Mouse (Mus musculus): Measurements from ENCODE around the gene Cacna2d1. TPM values are rescaled to one million over a fixed set of nuclear protein-coding genes. Genes with fewer than 3 reads are reported as not detected.
A peak's percentile ranks its signal among the peaks of the same experiment; 100 is the strongest.

Cacna2d1 gene
- polyA plus RNA-seq, 1 experiment from 2014 or later: 41.3 TPM

DNA sequence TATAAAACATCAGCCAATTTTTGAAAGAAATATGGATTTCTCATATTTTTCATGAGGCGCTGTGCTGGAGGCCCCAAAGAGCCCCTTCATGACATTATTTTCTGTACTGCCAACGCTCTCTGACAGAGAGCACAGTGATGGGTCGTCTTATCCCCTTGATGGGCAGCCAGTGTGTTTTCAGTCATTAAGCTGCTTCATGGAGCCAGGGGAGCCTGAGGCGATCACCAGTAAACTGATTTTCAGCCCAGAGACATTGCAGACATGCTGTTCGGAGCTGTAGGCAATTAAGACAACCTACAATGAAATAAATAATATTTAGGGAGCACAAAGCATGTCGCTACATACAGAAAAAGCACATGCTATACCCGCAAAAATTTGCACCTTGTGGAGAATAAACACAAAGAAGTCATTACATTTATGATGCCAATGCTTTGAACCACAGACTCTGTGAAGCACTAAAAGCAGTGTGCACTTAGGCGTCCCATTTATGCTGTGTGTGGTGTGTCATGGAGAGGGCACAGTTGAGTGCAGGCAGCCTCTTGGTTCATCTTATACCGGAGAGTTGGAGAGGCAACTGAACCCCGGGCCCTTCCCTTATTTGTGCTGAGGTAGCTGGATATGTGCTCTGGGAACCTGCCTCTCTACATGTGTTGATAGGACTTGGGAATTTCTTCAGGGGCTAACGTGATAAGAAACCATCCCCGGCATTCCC lies 57.1 kb downstream of the Cacna2d1 start:
- ATAC-seq (ENCODE audit: low FRiP score): peak; percentile 63
- H3K9me3 ChIP-seq (replicated peaks): no peaks in the 10 kb centered on the region
- no peaks in the 10 kb centered on the region for H3K36me3 ChIP-seq
- peaks cover 44% of the 10 kb centered on the region for H3K27me3 ChIP-seq
- peak overlapping the region; percentile 87 for H3K27ac ChIP-seq
- H3K4me3 ChIP-seq: no peak overlapping the region
- no peak overlapping the region for H3K4me2 ChIP-seq (replicated peaks)
- no peak overlapping the region for H3K9ac ChIP-seq
- 54% methylated on average over 12 of the region's 12 CpGs for WGBS
- peaks cover 16% of the 10 kb centered on the region for H3K4me1 ChIP-seq

DNA sequence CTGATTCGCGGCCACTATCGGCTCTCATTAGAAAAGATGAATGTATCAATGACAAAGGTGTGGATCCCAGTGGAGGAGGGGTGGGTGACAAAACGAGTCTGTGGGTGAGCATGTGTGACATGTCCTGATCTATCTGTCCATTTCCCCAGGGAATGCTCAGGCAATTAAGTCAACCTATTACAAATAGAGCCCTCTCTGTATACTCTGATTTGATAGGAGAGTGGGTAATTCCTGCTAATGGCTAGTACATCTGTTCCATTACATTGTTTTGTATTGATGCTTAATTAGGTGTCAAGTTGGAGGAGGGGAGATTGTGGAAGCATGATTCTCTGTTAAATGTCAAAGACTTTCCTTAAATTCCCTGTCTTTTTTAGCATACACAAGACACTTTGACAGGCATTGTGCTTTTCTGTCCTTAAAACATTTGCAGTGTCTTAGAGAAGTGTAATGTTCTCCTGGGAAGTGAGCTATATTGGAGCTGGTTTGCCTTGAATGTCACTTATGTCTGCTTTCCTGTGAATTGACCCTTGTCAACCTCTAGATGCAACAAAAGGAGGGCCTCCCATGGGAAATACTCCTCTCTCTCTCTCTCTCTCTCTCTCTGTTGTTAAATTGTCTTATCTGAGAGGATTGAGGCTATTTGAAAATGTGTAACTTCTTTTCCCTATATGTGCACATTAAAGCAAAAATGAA lies 58.9 kb downstream of the Cacna2d1 start:
- Histone ChIP-seq H3K27ac (peak overlapping the region; percentile 60), H3K27me3 (peaks cover 50% of the 10 kb centered on the region), H3K4me2 (replicated peaks) (no peak overlapping the region), H3K9me3 (replicated peaks) (no peaks in the 10 kb centered on the region), H3K36me3 (no peaks in the 10 kb centered on the region), H3K4me3 (no peak overlapping the region), H3K9ac (no peak overlapping the region), H3K4me1 (peaks cover 16% of the 10 kb centered on the region)
- ATAC-seq (ENCODE audit: low FRiP score): peak; percentile 94
- 41% methylated on average over 4 of the region's 4 CpGs for WGBS

DNA sequence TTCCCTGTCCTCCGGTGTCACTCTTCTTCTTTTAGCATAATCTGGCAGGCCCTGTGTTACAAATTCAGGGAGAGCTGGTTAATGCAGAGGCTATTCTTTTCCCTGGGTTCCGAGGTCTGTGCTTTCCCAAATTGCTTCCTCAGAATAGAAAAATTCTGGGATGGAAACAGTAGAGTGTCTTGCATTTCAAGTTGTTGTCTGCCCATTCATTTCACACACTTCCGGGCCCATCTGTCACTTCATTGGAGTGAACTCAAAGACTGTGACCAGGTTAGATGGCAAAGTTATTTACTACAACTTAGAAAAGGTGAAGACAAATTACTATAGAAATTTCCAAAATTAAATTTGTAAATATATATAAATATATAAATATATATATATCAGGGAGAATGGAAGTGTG lies 62.7 kb downstream of the Cacna2d1 start:
- ATAC-seq (ENCODE audit: low FRiP score): no peak
- Histone ChIP-seq H3K4me3 (no peak overlapping the region), H3K27me3 (peaks cover 43% of the 10 kb centered on the region), H3K9me3 (replicated peaks) (no peaks in the 10 kb centered on the region), H3K27ac (no peak overlapping the region), H3K4me2 (replicated peaks) (no peak overlapping the region), H3K4me1 (peaks cover 5% of the 10 kb centered on the region; the same call in 1 of the 2 replicates), H3K9ac (no peak overlapping the region), H3K36me3 (no peaks in the 10 kb centered on the region)
- 84% methylated on average over 3 of the region's 3 CpGs for WGBS

DNA sequence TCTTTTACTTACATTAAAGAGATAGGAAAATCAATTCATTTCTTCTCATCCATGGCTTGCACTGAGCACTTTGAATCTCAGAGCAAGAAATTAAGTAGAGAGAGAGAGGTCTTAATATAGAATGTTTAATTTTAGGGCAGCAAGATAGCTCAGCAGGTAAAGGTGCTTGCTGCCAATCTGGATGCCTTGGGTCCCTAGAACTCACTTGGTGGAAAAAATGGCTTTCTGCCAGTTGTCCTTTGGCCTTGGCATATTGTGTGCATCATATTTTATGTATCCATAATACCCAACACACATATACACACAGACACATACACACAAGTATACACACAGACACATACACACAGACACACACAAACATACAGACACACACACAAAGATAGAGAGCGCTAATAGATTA lies 63.3 kb downstream of the Cacna2d1 start:
- H3K9me3 ChIP-seq (replicated peaks): no peaks in the 10 kb centered on the region
- ATAC-seq (ENCODE audit: low FRiP score): no peak
- peaks cover 43% of the 10 kb centered on the region for H3K27me3 ChIP-seq
- WGBS: 98% methylated on average over 1 of the region's 1 CpGs
- peaks cover 11% of the 10 kb centered on the region for H3K4me1 ChIP-seq
- no peak overlapping the region for H3K9ac ChIP-seq
- H3K27ac ChIP-seq: no peak overlapping the region
- H3K4me2 ChIP-seq (replicated peaks): no peak overlapping the region
- no peaks in the 10 kb centered on the region for H3K36me3 ChIP-seq
- no peak overlapping the region for H3K4me3 ChIP-seq

DNA sequence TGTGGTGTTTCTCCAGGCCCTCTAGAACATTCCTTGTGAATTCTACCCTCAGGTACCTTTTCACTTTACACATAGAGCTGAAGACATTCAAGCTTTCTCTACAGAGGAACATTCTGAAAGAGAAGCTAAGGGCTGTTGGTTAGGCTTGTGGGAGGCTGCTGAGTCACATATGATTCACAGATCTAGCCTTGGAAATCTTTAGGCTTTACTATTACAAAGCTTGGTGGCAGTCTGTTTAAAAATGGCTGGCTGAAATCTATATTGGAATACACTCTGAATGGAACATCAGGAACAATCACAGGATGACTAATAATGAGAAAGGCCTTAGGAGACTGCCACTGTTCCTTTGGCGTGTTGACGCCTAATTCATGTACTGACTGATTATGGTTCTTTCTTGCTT lies 66.4 kb downstream of the Cacna2d1 start:
- no peak overlapping the region for H3K9ac ChIP-seq
- no peaks in the 10 kb centered on the region for H3K36me3 ChIP-seq
- 60% methylated on average over 2 of the region's 2 CpGs for WGBS
- peak overlapping the region; percentile 52; the same call in 1 of the 2 replicates for H3K27ac ChIP-seq
- no peak overlapping the region for H3K4me3 ChIP-seq
- peaks cover 35% of the 10 kb centered on the region for H3K27me3 ChIP-seq
- H3K4me1 ChIP-seq: peaks cover 23% of the 10 kb centered on the region
- ATAC-seq (ENCODE audit: low FRiP score): no peak
- H3K9me3 ChIP-seq (replicated peaks): no peaks in the 10 kb centered on the region
- no peak overlapping the region for H3K4me2 ChIP-seq (replicated peaks)

DNA sequence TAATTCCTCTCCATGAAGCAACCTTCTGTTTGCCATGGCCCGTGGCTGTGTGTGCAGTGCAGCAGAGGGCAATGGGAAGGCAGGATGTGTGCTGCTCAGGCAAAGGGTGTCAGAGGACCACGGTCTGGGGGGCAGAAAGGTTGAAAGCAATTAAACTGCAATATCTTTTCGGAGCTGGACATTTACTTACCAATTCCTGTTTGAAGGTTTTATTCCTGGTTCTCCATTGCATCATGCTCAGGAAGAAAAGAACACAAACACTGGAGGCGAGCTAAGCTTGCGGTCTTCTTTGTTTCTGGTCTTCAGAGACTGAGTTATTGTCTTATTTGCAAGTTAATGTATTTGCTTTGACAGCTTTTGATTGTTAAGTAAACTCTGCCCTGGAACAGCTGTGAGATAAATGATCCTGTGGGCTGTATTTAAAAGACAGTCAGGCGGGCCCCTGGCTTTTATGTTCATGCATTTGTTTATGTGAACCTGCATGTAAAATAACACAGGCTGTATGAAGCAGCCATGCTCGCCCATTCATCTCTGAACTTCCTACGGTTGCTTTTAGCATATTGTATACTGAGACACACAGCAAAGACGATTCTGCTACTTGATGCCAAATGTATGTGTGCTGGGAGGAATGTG lies 68.1 kb downstream of the Cacna2d1 start:
- H3K4me2 ChIP-seq (replicated peaks): peak overlapping the region; percentile 25
- no peak overlapping the region for H3K4me3 ChIP-seq
- ATAC-seq (ENCODE audit: low FRiP score): peak; percentile 83
- 11% methylated on average over 9 of the region's 9 CpGs for WGBS
- H3K27me3 ChIP-seq: peaks cover 34% of the 10 kb centered on the region
- no peak overlapping the region for H3K9ac ChIP-seq
- peak overlapping the region; percentile 82 for H3K27ac ChIP-seq
- H3K4me1 ChIP-seq: peaks cover 23% of the 10 kb centered on the region
- no peaks in the 10 kb centered on the region for H3K36me3 ChIP-seq
- H3K9me3 ChIP-seq (replicated peaks): no peaks in the 10 kb centered on the region

DNA sequence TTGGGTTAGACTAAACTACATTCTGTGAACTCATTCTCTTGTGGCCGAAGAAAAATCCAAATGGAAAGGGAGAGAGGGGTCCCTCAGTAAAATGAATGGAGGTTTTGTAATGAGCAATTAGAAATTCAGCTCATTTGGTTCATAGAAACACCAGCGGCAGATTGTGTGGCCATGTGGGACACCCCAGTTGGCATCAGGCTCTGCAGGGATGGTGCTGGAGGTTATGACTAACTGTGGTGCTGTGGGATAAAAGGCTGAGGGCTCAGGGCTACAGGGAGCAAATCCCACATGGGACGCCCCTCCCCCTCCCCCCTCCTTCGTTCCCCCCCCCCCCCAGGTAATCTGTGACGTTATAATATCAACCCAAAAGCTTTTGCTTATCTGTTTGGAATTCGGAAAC lies 69.8 kb downstream of the Cacna2d1 start:
- Histone ChIP-seq H3K9me3 (replicated peaks) (no peaks in the 10 kb centered on the region), H3K27me3 (peaks cover 20% of the 10 kb centered on the region), H3K4me2 (replicated peaks) (no peak overlapping the region), H3K9ac (no peak overlapping the region), H3K27ac (peak overlapping the region; percentile 70), H3K36me3 (no peaks in the 10 kb centered on the region), H3K4me3 (no peak overlapping the region), H3K4me1 (peaks cover 23% of the 10 kb centered on the region)
- ATAC-seq (ENCODE audit: low FRiP score): peak; percentile 80
- 36% methylated on average over 6 of the region's 6 CpGs for WGBS

DNA sequence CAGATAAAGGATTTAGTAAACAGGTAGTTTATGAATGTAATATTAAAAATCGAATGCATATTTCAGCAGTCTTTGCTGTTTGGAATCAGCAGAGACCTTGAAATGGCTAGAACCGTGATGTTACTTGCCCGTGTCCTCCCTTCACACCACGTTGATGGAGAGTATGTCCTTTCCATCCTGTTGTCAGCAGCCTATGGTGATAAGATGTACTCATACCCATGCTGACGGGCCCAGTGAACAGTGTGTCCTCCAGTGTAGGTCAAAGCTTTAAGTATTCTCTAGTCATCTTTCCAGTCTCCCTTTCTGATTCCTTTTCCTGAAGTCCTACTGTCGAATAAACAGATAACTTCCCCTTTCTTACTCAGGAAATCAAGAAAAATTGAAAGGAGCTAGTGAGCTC lies 72.5 kb downstream of the Cacna2d1 start:
- H3K9me3 ChIP-seq (replicated peaks): no peaks in the 10 kb centered on the region

DNA sequence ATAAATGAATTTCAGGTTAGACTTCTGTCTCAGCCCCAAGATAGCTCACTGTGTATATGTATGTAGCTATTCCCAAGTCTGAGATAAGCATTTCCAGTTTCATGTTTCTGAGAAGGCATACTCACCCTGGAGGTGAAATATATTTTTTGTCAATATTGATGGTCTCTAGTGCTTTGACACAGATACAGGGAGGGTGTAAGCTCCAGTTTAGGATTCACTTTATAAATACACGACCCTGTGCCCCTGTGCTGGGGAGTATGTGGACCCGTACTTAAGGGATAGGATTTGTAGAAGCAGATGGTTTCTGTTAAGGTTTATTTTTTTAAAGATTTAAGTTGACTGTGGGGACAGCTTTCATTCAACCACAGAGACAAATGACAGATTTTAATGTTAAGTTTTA lies 79.2 kb downstream of the Cacna2d1 start:
- peaks cover 11% of the 10 kb centered on the region for H3K27me3 ChIP-seq
- H3K9ac ChIP-seq: no peak overlapping the region
- no peak overlapping the region for H3K4me3 ChIP-seq
- no peak overlapping the region for H3K4me2 ChIP-seq (replicated peaks)
- H3K4me1 ChIP-seq: no peaks in the 10 kb centered on the region
- no peaks in the 10 kb centered on the region for H3K9me3 ChIP-seq (replicated peaks)
- no peak overlapping the region for H3K27ac ChIP-seq
- WGBS: 73% methylated on average over 2 of the region's 2 CpGs
- no peaks in the 10 kb centered on the region for H3K36me3 ChIP-seq
- no peak for ATAC-seq (ENCODE audit: low FRiP score)

More for the DNA sequence above, 72.5 kb downstream of the Cacna2d1 start:
- WGBS: 87% methylated on average over 6 of the region's 6 CpGs
- H3K27ac ChIP-seq: no peak overlapping the region
- no peak overlapping the region for H3K4me3 ChIP-seq
- no peak overlapping the region for H3K4me2 ChIP-seq (replicated peaks)
- H3K4me1 ChIP-seq: peaks cover 23% of the 10 kb centered on the region
- H3K27me3 ChIP-seq: peaks cover 17% of the 10 kb centered on the region
- no peaks in the 10 kb centered on the region for H3K36me3 ChIP-seq
- no peak for ATAC-seq (ENCODE audit: low FRiP score)
- no peak overlapping the region for H3K9ac ChIP-seq

DNA sequence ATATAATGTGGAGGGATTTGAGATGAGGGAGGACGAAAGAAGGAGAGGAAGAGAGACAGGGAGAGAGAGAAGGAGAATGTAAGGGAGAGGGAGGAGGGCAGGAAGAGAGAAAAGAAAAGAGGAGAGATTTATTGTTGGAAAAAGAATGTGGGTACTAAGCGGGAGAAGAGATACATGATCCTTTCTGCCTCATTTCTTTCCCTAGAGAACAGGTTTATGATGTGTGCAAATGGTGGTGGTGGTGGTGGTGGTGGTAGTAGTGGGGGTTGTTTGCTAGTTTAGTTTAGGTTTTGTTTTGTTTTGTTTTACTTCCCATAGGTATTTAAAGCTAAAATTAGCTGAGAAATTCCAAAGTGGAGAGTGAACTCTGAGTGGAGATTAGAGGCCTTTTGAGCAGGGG lies 79.9 kb downstream of the Cacna2d1 start:
- H3K27ac ChIP-seq: no peak overlapping the region
- no peak overlapping the region for H3K4me3 ChIP-seq
- H3K27me3 ChIP-seq: peaks cover 11% of the 10 kb centered on the region
- H3K9me3 ChIP-seq (replicated peaks): no peaks in the 10 kb centered on the region
- H3K4me2 ChIP-seq (replicated peaks): no peak overlapping the region
- no peak overlapping the region for H3K9ac ChIP-seq
- no peaks in the 10 kb centered on the region for H3K36me3 ChIP-seq
- H3K4me1 ChIP-seq: no peaks in the 10 kb centered on the region
- WGBS: 70% methylated on average over 2 of the region's 2 CpGs
- no peak for ATAC-seq (ENCODE audit: low FRiP score)

DNA sequence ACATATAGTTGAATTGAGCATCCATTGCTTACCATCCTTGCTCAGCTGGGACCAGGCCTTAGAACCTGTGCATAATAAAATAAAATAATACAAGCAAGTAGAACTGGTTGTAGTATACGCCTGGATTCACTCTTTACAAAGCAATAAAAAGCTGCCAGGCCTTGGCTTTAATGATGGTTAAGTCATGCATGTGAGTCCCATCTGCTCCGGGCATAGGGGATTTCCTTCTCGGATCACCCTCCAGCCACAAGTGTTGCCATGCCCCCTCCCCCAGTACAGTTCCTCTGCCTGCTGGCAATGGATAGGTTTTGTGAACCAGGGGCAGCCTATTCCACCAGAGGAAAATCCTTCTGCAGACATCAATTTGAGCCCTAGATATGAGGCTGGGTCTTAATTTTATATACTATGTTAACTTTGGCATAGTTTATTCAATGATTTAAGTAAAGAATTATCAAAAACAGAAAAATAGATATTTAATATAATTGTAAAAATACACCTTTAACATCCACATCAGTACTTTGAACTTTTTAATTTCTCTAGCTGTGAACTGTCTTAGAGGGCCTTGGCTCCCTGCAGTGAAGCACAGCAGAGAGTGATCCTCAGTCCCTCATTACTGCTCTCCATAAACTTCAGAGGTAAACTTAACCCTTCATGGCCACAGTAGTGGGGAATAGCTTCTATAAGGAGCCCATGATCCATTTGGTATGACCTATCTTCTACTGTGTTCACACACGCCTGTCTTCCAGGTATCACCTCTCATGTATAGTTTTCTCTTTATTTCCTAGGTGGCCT lies 90.3 kb downstream of the Cacna2d1 start:
- Histone ChIP-seq H3K27me3 (no peaks in the 10 kb centered on the region), H3K9me3 (replicated peaks) (no peaks in the 10 kb centered on the region), H3K27ac (no peak overlapping the region), H3K9ac (no peak overlapping the region), H3K36me3 (no peaks in the 10 kb centered on the region), H3K4me2 (replicated peaks) (no peak overlapping the region), H3K4me3 (no peak overlapping the region), H3K4me1 (peaks cover 6% of the 10 kb centered on the region)
- ATAC-seq (ENCODE audit: low FRiP score): peak; percentile 85
- WGBS: 42% methylated on average over 4 of the region's 4 CpGs

DNA sequence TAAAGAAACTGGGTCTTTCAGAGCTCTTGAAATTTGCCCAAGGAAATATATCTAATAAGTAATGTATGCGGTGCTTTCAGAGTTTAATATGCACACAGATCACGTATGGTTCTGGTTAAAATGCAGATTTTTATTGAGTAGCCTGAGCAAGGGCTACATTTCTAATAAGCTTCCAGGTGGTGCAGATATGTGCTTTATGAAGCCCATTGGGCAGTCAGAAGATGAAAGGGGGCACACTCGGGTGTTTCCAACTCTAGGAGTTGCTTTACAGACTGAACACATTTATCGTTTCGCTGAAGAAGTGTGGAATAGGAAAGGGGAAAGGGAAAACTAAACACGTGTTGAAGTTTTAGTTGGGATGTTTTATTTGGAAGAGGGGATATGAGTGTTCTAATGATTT lies 94.4 kb downstream of the Cacna2d1 start:
- Histone ChIP-seq H3K36me3 (no peaks in the 10 kb centered on the region), H3K4me1 (peaks cover 6% of the 10 kb centered on the region), H3K27me3 (no peaks in the 10 kb centered on the region), H3K27ac (peak overlapping the region; percentile 40; the same call in 1 of the 2 replicates), H3K4me3 (no peak overlapping the region), H3K9me3 (replicated peaks) (no peaks in the 10 kb centered on the region), H3K9ac (no peak overlapping the region), H3K4me2 (replicated peaks) (no peak overlapping the region)
- no peak for ATAC-seq (ENCODE audit: low FRiP score)
- WGBS: 77% methylated on average over 6 of the region's 6 CpGs

Data from hindbrain, embryonic 12.5 days (tissue).